Mouse (Mus musculus): ENCODE measurements around the gene Cenpe. TPM values are rescaled to one million over a fixed set of nuclear protein-coding genes. Genes with fewer than 3 reads are reported as not detected.

Gene Cenpe
- polyA plus RNA-seq, 1 experiment, result 2.2 TPM

DNA sequence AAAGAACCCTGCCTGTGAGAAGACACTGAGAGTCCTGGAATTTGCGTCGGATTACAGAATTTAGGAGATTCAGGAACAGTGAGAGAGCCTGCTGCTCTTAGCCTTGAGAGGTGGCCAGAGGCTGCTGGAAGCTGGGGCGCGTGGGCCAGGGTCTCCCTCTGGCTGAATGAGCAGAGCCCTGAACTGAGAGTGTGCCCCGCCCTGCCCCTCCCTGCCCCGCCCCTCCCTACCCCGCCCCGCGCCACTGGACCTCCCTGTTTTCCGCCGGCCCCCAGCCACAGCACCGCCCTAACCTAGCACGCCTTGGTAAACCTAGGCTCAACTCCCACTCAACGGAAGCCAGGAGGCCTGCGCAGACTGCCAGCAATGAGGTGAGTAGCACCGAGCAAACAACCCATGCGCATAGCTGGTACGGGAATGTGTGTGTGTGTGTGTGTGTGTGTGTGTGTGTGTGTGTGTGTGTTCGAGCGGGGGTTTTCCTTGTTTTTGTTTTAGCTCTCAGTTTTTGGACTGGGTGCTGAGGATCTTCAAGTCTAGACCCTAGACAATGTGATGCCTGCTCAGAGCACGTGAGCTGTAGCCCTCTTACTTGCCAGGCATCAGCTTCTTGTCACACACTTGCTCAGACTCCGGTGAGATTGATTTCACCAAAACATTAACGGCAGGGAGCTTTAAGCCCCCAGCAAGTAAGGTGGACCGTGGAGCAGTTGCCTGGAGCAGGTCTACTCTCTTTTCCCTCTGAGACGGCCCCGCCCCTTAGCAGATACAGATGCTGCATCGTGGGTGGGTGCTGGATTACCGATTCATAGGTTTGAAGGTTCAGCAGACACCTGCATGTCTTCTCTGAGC is 95.3 kb downstream of the Cenpe start, which contains the start of gene Slc9b2:
TSS of gene Slc9b2 (plus strand) at position 290 of the 849 bp plus-strand sequence.
- Histone ChIP-seq H3K36me3 (ENCODE audit: control insufficient read depth, insufficient read depth, low read length) (no peaks in the 10 kb centered on the region), H3K4me1 (ENCODE audit: control insufficient read depth, insufficient read depth, insufficient read length) (peaks cover 6% of the 10 kb centered on the region; the same call in 1 of the 2 replicates), H3K27ac (ENCODE audit: insufficient read depth, low read length) (no peak within 1 kb of the TSS), H3K27me3 (ENCODE audit: control insufficient read depth, insufficient read depth, low read length) (no peaks in the 10 kb centered on the region), H3K4me3 (ENCODE audit: extremely low read depth, insufficient read depth, insufficient read length) (peak within 1 kb of the TSS; percentile 39)
- DNase-seq (ENCODE audit: low read depth in 1 of 2, low spot score in 2 of 2), result peak in 1 of 2 experiments; percentile 14
- TF ChIP-seq POLR2A (IDR thresholded peaks at IDR 0.05; ENCODE audit: low read depth, low read length), result no peak
- no peak for TF ChIP-seq CTCF (IDR thresholded peaks at IDR 0.05; ENCODE audit: extremely low read depth, insufficient read depth, insufficient read length, insufficient replicate concordance)
- 15% methylated on average over 26 of the region's 28 CpGs for WGBS

DNA sequence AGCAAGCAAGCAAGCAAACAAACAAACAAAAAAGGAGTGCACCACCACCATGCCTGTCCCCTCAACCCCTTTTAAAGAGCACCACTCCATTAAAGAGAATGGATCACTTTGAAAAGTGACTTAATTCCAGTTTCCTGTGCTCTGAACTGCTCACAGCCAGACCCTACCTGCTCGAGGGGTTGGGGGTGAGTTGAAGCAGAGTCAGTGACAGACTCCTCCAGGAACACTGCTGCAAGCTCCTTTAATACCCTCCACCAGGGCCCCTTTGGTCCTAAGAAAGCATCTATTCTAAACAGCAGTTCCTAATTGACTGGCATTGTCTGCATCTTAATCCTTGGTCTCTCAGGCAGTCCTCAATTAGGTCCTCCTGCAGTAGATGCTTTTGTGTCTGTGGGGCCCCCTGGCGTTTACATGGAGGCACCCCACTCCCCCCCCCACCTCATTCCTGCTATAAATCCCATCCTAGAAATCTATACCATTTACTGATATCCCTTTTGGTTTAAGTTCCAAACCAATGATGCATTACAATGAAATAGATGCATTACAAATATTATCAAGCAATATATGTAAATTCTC is 100.7 kb downstream of the Cenpe start:
- H3K27me3 ChIP-seq (ENCODE audit: control insufficient read depth, insufficient read depth, low read length), result no peaks in the 10 kb centered on the region
- no peak overlapping the region for H3K27ac ChIP-seq (ENCODE audit: insufficient read depth, low read length)
- no peaks in the 10 kb centered on the region for H3K36me3 ChIP-seq (ENCODE audit: control insufficient read depth, insufficient read depth, low read length)
- no peaks in the 10 kb centered on the region for H3K4me1 ChIP-seq (ENCODE audit: control insufficient read depth, insufficient read depth, insufficient read length)
- TF ChIP-seq POLR2A (IDR thresholded peaks at IDR 0.05; ENCODE audit: low read depth, low read length), result no peak
- no peak for TF ChIP-seq CTCF (IDR thresholded peaks at IDR 0.05; ENCODE audit: extremely low read depth, insufficient read depth, insufficient read length, insufficient replicate concordance)
- no peak overlapping the region for H3K4me3 ChIP-seq (ENCODE audit: extremely low read depth, insufficient read depth, insufficient read length)
- DNase-seq (ENCODE audit: low read depth in 1 of 2, low spot score in 2 of 2), result no peak
- 63% methylated on average over 2 of the region's 2 CpGs for WGBS

DNA sequence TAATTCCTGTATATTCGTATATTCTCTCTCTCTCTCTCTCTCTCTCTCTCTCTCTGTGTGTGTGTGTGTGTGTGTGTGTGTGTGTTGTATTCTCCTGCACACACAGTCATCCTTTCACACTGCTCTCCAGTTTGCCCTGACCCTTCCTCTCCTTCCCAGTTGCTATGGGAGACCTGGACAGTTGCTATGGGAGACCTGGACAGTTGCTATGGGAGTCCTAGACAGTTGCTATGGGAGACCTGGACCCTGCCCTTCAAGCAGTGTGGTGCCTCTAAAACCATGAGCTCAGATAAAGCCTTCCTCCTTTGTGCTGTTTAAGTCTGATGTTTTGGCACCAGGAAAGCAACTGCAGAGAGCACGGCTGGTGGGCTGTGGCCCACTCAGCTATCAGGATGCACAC is 101.4 kb downstream of the Cenpe start:
- DNase-seq (ENCODE audit: low read depth in 1 of 2, low spot score in 2 of 2), result no peak
- TF ChIP-seq CTCF (IDR thresholded peaks at IDR 0.05; ENCODE audit: extremely low read depth, insufficient read depth, insufficient read length, insufficient replicate concordance) (no peak), POLR2A (IDR thresholded peaks at IDR 0.05; ENCODE audit: low read depth, low read length) (no peak)
- WGBS, result 74% methylated on average over 2 of the region's 2 CpGs
- Histone ChIP-seq H3K4me3 (ENCODE audit: extremely low read depth, insufficient read depth, insufficient read length) (no peak overlapping the region), H3K4me1 (ENCODE audit: control insufficient read depth, insufficient read depth, insufficient read length) (no peaks in the 10 kb centered on the region), H3K27ac (ENCODE audit: insufficient read depth, low read length) (no peak overlapping the region), H3K36me3 (ENCODE audit: control insufficient read depth, insufficient read depth, low read length) (no peaks in the 10 kb centered on the region), H3K27me3 (ENCODE audit: control insufficient read depth, insufficient read depth, low read length) (no peaks in the 10 kb centered on the region)

DNA sequence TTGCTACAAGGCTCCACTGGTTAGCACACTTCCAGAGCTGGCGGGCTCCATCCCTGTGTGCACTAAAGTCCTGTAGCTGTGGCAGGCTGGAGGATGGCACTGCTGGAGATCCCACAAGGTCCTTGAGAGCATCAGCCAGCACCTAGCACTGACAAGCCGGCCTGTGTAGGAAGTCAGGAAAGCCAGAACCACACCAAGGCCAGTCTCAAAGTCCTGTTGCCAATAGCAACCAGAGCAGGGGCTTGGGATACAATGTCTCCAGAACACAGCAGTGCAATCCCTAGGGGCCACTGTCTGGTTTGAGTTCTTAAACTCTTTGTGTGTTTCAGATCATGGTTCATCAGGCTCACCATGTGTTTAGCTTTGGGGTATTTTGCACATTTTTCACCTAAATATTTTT is 102.5 kb downstream of the Cenpe start:
- no peaks in the 10 kb centered on the region for H3K4me1 ChIP-seq (ENCODE audit: control insufficient read depth, insufficient read depth, insufficient read length)
- DNase-seq (ENCODE audit: low read depth in 1 of 2, low spot score in 2 of 2), result no peak
- H3K4me3 ChIP-seq (ENCODE audit: extremely low read depth, insufficient read depth, insufficient read length), result no peak overlapping the region
- no peak overlapping the region for H3K27ac ChIP-seq (ENCODE audit: insufficient read depth, low read length)
- H3K27me3 ChIP-seq (ENCODE audit: control insufficient read depth, insufficient read depth, low read length), result no peaks in the 10 kb centered on the region
- TF ChIP-seq POLR2A (IDR thresholded peaks at IDR 0.05; ENCODE audit: low read depth, low read length), result no peak
- TF ChIP-seq CTCF (IDR thresholded peaks at IDR 0.05; ENCODE audit: extremely low read depth, insufficient read depth, insufficient read length, insufficient replicate concordance), result no peak
- no peaks in the 10 kb centered on the region for H3K36me3 ChIP-seq (ENCODE audit: control insufficient read depth, insufficient read depth, low read length)
- 68% methylated on average over 2 of the region's 2 CpGs for WGBS

DNA sequence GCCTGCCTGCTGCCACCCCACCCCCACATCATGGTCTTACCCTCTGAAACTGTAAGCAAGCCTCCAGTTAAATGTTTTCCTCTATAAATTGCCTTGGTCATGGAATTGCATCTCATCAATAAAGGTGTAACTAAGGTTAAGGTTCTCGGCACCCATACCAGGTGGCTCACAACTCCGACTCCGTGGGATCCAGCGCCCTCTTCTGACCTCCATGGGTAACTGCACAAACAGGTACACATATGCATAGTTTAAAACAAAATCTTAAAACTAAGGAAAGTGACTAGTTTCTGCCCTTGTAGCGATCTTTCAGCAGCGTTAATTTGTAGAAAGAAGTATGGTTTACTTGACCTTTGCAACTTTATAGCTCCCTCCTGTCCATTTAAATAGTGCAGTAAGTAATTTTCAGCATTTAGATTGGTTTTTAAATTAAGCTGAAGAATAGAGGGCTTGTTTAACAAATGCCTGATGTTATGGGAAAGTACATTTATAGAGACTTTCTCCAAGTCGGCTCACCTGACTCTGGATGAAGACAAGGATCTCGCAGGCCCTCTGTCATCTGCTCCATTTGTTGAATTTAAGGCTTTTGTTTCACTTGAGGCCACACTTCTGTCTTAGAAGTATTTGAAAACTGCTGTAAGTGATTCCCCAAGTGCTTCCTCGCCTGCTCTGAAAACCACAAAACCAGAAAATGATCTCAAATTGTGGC is 103.5 kb downstream of the Cenpe start:
- H3K27ac ChIP-seq (ENCODE audit: insufficient read depth, low read length), result no peak overlapping the region
- DNase-seq (ENCODE audit: low read depth in 1 of 2, low spot score in 2 of 2), result no peak
- H3K4me1 ChIP-seq (ENCODE audit: control insufficient read depth, insufficient read depth, insufficient read length), result no peaks in the 10 kb centered on the region
- H3K27me3 ChIP-seq (ENCODE audit: control insufficient read depth, insufficient read depth, low read length), result no peaks in the 10 kb centered on the region
- WGBS, result 89% methylated on average over 9 of the region's 9 CpGs
- no peak overlapping the region for H3K4me3 ChIP-seq (ENCODE audit: extremely low read depth, insufficient read depth, insufficient read length)
- TF ChIP-seq CTCF (IDR thresholded peaks at IDR 0.05; ENCODE audit: extremely low read depth, insufficient read depth, insufficient read length, insufficient replicate concordance), result no peak
- no peaks in the 10 kb centered on the region for H3K36me3 ChIP-seq (ENCODE audit: control insufficient read depth, insufficient read depth, low read length)

DNA sequence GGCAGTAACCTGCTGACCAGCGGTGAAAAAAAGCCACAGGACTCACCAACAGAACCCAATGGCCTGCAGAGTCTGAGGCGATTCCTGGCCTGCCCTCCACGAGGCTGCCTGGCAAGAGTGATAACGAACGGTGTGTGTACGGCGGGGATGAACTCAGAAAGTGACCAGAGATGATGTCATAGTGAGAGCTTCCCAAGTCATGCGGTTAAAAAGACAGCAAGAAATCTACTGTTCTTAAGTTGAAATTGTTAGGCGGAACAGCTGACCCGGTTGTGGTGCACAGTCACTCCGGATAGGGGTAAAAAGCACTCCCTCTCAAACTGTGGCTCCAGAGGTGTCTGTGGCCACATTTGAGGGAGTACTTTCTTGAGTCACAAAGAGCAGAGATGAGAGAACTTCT is 106.0 kb downstream of the Cenpe start:
- H3K27me3 ChIP-seq (ENCODE audit: control insufficient read depth, insufficient read depth, low read length), result no peaks in the 10 kb centered on the region
- no peak overlapping the region for H3K4me3 ChIP-seq (ENCODE audit: extremely low read depth, insufficient read depth, insufficient read length)
- TF ChIP-seq CTCF (IDR thresholded peaks at IDR 0.05; ENCODE audit: extremely low read depth, insufficient read depth, insufficient read length, insufficient replicate concordance), result no peak
- TF ChIP-seq POLR2A (IDR thresholded peaks at IDR 0.05; ENCODE audit: low read depth, low read length), result no peak
- H3K4me1 ChIP-seq (ENCODE audit: control insufficient read depth, insufficient read depth, insufficient read length), result no peaks in the 10 kb centered on the region
- H3K36me3 ChIP-seq (ENCODE audit: control insufficient read depth, insufficient read depth, low read length), result no peaks in the 10 kb centered on the region
- 93% methylated on average over 11 of the region's 11 CpGs for WGBS
- DNase-seq (ENCODE audit: low read depth in 1 of 2, low spot score in 2 of 2), result no peak
- no peak overlapping the region for H3K27ac ChIP-seq (ENCODE audit: insufficient read depth, low read length)

Other genes with a start within 250 kb of the Cenpe start
- gene Bdh2, start 68.7 kb downstream of the Cenpe start, polyA plus RNA-seq (2012; rRNA removed), result 0.20 TPM in 1 of 2 replicates, not detected in the other
- gene Slc9b2, start 95.2 kb downstream of the Cenpe start, polyA plus RNA-seq (2012; rRNA removed), result 0.05 and 0.21 TPM in 2 replicates
- not detected in 2 replicates for gene Slc9b1, start 135.5 kb downstream of the Cenpe start, polyA plus RNA-seq (2012; rRNA removed)
- gene Cisd2, start 211.4 kb downstream of the Cenpe start, polyA plus RNA-seq (2012; rRNA removed), result 19.1 and 20.1 TPM in 2 replicates
- gene Ube2d3, start 225.6 kb downstream of the Cenpe start, polyA plus RNA-seq (2012; rRNA removed), result 174 and 242 TPM in 2 replicates